Mouse (Mus musculus) cerebellum, adult 2 months (tissue): ENCODE measurements around the gene Ptpn14. TPM values are rescaled to one million over a fixed set of nuclear protein-coding genes. Genes with fewer than 3 reads are reported as not detected.
"Not testable (repeated sequence)": the region's sequence is repeated elsewhere in the genome, so short reads cannot be mapped to it uniquely, and the experiment has no call there.

ENCODE experiments used
- DNase-seq, 2 experiments: peaks; one replicate each; pipeline ENCODE4 v3.0.0; 2021
- H3K27ac ChIP-seq: fragments of 200-500 bp; 2 replicates; pipeline ENCODE4 v1.5.1; 2012; ENCODE audit warnings: low read length, control low read depth, inconsistent platforms; ENCODE audit not compliant: insufficient read depth
- H3K27me3 ChIP-seq: fragments of 200-500 bp; 2 replicates; pipeline ENCODE4 v1.6.1; 2012; ENCODE audit warnings: inconsistent platforms, mild to moderate bottlenecking, low read length, moderate library complexity; ENCODE audit not compliant: control insufficient read depth, insufficient read depth
- H3K4me1 ChIP-seq: fragments of 200-500 bp; 2 replicates; pipeline ENCODE4 v1.6.1; 2011; ENCODE audit warnings: low read length; ENCODE audit not compliant: control insufficient read depth, insufficient read depth
- H3K4me3 ChIP-seq: fragments of 200-500 bp; replicated peaks from 2 replicates; pipeline ENCODE3; 2011; ENCODE audit warnings: mild to moderate bottlenecking, low read depth, low read length, control low read depth; ENCODE audit not compliant: insufficient read depth
- CTCF ChIP-seq: fragments of 200-500 bp; IDR thresholded peaks from 2 replicates; pipeline ENCODE4 v1.5.1; 2011; ENCODE audit warnings: low read depth, mild to moderate bottlenecking, control low read depth, low read length, moderate library complexity, borderline replicate concordance; ENCODE audit not compliant: insufficient read depth
- POLR2A ChIP-seq: fragments of 200-500 bp; IDR thresholded peaks from 2 replicates; pipeline ENCODE4 v1.6.1; 2011; ENCODE audit warnings: low read length, control low read depth, borderline replicate concordance; ENCODE audit not compliant: insufficient read depth
- WGBS: fragments of 180-500 bp; shearing (Covaris S2); methylation state at CpG from one replicate; pipeline ENCODE4 v1.1.7; 2018; 5-methylcytosine and 5-hydroxymethylcytosine counted together
- polyA plus RNA-seq: library from polyadenylated mRNA; depleted of rRNA; stranded (reverse); fragments of >200 nt; gene quantifications from 2 replicates; pipeline ENCODE4 v1.2.3, GENCODE M21; 2012; rRNA removed

The Ptpn14 gene
- 1.4 and 1.7 TPM in 2 replicates for polyA plus RNA-seq

GRCm38 (mm10) chr1:189727884-189728783 is at the start of gene Ptpn14:
TSS of gene Ptpn14 (plus strand) at chr1:189728268.
- no peak within 1 kb of the TSS; the same call in 1 of the 2 replicates for H3K27ac ChIP-seq
- DNase-seq, result no peak
- no peaks in the 10 kb centered on the region; the same call in 1 of the 2 replicates for H3K4me1 ChIP-seq
- peak within 1 kb of the TSS; percentile 29 for H3K4me3 ChIP-seq
- TF ChIP-seq POLR2A (no peak), CTCF (no peak)
- H3K27me3 ChIP-seq, result peaks cover 5% of the 10 kb centered on the region; the same call in 1 of the 2 replicates
- under 1% methylated on average over 95 of the region's 98 CpGs for WGBS

- WGBS, result 14% methylated on average over 3 of the region's 3 CpGs
- Histone ChIP-seq H3K27ac (peak overlapping the region; percentile 28), H3K27me3 (no peaks in the 10 kb centered on the region), H3K4me3 (no peak overlapping the region), H3K4me1 (peaks cover 8% of the 10 kb centered on the region; the same call in 1 of the 2 replicates)
- DNase-seq, result peak; percentile 71 to 86
- no peak for TF ChIP-seq CTCF
- TF ChIP-seq POLR2A, result no peak
These were observed 48.5 kb upstream of the Ptpn14 start for GRCm38 (mm10) chr1:189679555-189679954.

- Histone ChIP-seq H3K27me3 (no peaks in the 10 kb centered on the region), H3K4me1 (peaks cover under 1% of the 10 kb centered on the region; the same call in 1 of the 2 replicates), H3K4me3 (no peak overlapping the region), H3K27ac (no peak overlapping the region)
- 89% methylated on average over 9 of the region's 9 CpGs for WGBS
- DNase-seq, result no peak
- TF ChIP-seq CTCF (no peak), POLR2A (no peak)
These were observed 43.2 kb upstream of the Ptpn14 start for GRCm38 (mm10) chr1:189684786-189685415.

- 83% methylated on average over 6 of the region's 6 CpGs for WGBS
- Histone ChIP-seq H3K4me3 (no peak overlapping the region), H3K4me1 (no peaks in the 10 kb centered on the region), H3K27me3 (no peaks in the 10 kb centered on the region), H3K27ac (no peak overlapping the region)
- no peak for DNase-seq
- TF ChIP-seq POLR2A (no peak), CTCF (no peak)
These were observed 42.0 kb upstream of the Ptpn14 start for GRCm38 (mm10) chr1:189686025-189686424.

GRCm38 (mm10) chr1:189687654-189688387 is 40.2 kb upstream of the Ptpn14 start, which contains the start of gene Cenpf:
TSS of gene Cenpf (minus strand) at chr1:189688086.
- H3K27me3 ChIP-seq, result no peaks in the 10 kb centered on the region
- no peaks in the 10 kb centered on the region for H3K4me1 ChIP-seq
- H3K4me3 ChIP-seq, result peak within 1 kb of the TSS; percentile 77
- peak; percentile 96 to 97 for DNase-seq
- H3K27ac ChIP-seq, result no peak within 1 kb of the TSS
- no peak for TF ChIP-seq CTCF
- no peak for TF ChIP-seq POLR2A
- WGBS, result under 1% methylated on average over 55 of the region's 55 CpGs

GRCm38 (mm10) chr1:189688388-189688750 is 39.7 kb upstream of the Ptpn14 start:
- no peak for DNase-seq
- no peak overlapping the region for H3K27ac ChIP-seq
- H3K4me1 ChIP-seq, result no peaks in the 10 kb centered on the region
- WGBS, result under 1% methylated on average over 15 of the region's 15 CpGs
- H3K4me3 ChIP-seq, result peak overlapping the region; percentile 77
- TF ChIP-seq POLR2A, result no peak
- TF ChIP-seq CTCF, result no peak
- no peaks in the 10 kb centered on the region for H3K27me3 ChIP-seq

- H3K4me3 ChIP-seq, result no peak overlapping the region
- no peaks in the 10 kb centered on the region for H3K4me1 ChIP-seq
- H3K27me3 ChIP-seq, result no peaks in the 10 kb centered on the region
- 22% methylated on average over 4 of the region's 4 CpGs for WGBS
- TF ChIP-seq CTCF, result no peak
- no peak for TF ChIP-seq POLR2A
- no peak overlapping the region for H3K27ac ChIP-seq
- DNase-seq, result no peak
These were observed 38.8 kb upstream of the Ptpn14 start for GRCm38 (mm10) chr1:189689050-189689833.

- WGBS, result 65% methylated on average over 3 of the region's 3 CpGs
- not testable (repeated sequence) for H3K27me3 ChIP-seq, H3K4me3 ChIP-seq, DNase-seq, H3K4me1 ChIP-seq, H3K27ac ChIP-seq
These were observed 35.6 kb upstream of the Ptpn14 start for GRCm38 (mm10) chr1:189692442-189692841.
